Mouse (Mus musculus) cerebellum, adult 9-11 months (tissue): ENCODE measurements around the gene Arhgap45.
"Not testable (repeated sequence)": the region's sequence is repeated elsewhere in the genome, so short reads cannot be mapped to it uniquely, and the experiment has no call there.

Experiments used
- DNase-seq: peaks from one replicate; pipeline ENCODE4 v3.0.0; 2022

The Arhgap45 gene

DNA sequence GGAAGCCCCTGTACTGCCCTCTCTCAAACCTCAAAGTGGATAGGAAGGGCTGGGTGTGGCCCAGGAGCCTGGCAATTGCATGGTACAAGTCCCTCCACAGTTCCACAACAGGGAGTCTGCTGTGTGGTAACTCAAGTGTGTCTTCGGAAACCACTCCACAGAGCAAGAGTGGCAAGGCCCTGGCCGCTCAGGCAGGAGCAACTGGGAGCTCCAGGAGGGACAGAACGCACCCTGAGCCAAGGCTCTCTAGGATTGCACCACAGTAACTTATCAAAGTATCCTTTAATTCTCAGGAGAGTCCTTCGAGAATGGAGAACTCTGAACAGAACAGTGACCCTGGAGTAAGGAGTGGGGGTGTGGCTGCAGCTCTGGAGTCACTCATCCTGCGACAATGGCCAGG is 19.2 kb downstream of the Arhgap45 start:
- DNase-seq: no peak

DNA sequence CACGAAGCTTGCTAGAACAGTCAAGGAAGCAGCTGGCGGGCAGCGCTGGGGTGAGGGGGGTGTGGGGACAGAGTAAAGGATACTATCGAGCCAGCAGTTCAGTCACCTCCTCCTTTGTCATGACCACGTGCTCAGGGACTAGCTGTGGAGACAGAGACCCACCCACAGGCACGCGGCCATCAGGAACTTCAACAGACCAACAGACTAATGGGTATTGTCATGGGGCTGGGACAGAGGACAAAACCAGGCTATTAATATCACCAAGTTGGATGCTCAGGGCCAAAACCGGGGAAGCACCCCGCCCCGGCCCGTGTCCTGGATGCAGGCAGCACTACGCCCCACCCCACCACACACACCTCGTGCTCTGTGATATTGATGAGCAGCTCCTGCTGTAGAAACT is 20.4 kb downstream of the Arhgap45 start:
- peak; percentile 45 for DNase-seq

DNA sequence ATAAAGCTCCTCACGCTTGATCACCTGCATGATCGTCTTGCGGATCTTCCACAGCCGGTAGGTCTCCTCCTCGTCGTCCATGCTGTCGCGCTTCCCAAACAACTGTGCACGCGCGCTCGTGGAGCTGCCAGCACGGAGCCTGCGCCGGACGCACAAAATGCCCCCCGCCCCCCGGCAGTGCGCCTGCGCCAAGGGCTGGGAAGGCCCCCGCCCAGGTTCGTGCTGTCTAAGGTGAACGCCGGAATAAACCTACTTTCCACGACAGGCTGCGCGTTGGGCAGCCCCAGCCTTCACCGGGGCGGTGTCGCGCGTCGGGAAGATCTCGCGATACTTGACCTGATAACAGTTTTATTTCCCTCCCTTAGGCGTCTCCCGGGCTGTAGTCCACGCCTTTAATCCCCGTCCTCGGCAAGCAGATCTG is 23.1 kb downstream of the Arhgap45 start, which contains the start of gene Polr2e:
TSS of gene Polr2e (minus strand) at position 237 of the 421 bp plus-strand sequence.
- DNase-seq: peak; percentile 99

DNA sequence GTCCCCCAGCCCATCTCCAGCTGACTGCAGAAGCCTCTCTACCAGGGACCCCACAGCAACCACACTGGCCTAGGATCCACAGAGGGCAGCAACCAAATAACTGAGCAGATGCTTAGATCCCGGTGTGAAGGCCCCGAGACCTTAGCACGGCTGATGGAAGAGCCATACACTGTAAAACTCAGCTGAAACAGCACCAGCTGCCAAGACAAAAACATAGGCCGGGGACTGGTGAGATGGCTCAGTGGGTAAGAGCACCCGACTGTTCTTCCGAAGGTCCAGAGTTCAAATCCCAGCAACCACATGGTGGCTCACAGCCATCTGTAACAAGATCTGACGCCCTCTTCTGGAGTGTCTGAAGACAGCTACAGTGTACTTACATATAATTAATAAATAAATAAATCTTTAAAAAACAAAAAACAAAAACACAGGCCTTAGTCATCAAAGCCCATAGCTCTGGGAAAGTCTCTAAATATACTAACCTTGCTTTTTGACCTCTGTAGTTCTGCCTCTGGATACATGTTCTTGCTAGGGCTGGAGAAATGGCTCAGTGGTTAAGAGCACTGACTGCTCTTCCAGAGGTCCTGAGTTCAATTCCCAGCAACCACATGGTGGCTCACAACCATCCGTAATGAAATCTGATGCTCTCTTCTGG is 25.1 kb downstream of the Arhgap45 start:
- not testable (repeated sequence) for DNase-seq

DNA sequence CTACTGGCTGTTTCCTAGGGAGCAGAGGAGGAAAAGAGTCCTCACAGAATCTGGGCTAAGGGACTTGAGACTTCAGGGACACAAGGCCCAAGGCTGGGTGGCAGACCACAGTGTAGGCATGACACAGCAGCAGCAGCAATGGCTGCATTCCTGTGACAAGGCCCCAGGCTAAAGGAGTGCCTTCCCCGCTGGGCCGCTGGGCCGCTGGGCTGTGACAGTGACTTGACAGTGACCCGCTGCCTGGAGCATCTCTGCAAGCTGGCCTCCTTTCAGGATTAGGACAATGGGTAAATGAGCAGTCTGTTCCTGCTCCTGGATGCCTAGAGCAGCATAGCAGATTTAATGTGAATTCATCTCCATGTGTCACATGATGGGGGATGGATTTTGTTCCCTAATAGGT is 27.6 kb downstream of the Arhgap45 start:
- DNase-seq: peak; percentile 52

DNA sequence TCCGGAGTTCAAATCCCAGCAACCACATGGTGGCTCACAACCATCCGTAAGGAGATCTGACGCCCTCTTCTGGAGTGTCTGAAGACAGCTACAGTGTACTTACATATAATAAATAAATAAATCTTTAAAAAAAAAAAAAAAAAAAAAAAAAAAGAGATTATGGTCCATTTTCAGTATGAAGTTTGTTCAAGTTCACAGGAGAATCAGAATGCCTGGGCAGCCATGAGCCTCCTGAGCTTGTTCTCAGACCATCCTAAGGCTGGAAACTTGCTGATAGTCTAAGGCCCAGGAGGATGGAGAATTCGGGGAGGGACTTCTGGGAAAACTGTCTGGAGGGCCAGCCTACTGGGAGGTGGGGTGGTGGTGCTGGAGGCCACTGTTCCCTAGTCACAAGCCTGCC is 28.9 kb downstream of the Arhgap45 start:
- not testable (repeated sequence) for DNase-seq

DNA sequence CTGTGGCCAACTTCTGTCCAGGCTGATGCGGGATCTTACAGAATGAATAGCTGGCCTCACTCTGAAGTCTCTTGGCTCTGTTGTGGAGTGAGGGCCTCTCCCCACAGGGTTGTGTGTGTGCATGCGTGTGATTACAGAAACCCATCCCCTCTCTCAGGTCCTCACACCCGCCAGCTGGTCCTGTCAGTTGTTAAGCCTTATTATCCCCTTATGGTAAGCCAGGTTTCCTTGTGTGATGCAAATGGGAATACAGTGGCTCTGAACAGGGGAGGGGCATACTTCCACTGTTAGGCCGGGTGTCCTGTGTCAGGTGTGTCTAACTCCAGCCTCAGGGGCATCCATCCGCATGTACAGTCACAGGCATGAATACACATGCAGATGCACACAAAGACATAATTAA is 29.3 kb downstream of the Arhgap45 start:
- DNase-seq: no peak

DNA sequence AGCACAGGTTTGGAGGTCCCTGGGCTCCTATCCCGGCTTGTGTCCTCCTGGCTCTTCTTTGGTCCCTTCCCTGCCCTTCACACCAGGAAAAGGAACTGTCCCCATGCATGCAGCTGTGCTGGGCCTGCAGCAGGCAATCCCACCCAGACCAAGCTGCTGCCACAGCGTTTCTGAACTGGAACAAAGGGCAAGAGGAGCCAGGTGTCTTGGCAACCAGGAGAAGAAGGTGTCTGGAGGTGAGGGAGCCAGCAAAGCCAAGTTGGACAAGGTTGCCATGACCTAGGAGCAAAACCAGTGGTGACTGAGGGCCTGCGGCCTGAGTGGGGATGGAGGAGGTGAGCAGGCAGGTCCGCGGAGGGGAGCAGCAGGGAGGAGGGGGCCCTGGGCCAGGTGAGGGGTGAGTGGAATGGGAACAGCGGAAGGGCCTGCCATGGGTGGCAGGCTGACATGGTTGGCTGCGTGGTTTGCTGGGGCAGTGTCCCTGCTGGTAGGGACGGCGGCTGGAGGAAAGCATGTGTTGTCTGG is 30.6 kb downstream of the Arhgap45 start, which contains the start of gene Gpx4:
TSS of gene Gpx4 (plus strand) at position 126 of the 525 bp plus-strand sequence.
- DNase-seq: peak; percentile 16

DNA sequence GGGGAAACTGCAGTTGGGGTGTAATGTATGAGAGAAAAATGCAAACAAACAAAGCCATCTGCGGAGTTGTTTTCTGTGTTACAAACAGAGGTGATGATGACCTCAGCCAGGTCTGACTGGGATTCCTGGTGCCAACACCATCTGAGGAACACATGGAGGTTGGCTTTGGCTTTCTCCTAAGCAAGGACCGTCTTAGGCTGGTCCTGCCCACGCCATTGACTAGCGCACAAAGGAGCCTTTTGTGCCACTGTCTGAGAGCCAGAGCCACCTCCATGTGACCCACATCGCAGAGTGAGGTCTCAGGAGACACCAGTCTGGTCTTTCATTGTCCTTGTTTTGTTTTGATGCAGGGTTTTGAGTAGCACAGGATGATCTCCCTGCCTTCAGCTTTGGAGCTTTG is 31.9 kb downstream of the Arhgap45 start:
- DNase-seq: no peak

DNA sequence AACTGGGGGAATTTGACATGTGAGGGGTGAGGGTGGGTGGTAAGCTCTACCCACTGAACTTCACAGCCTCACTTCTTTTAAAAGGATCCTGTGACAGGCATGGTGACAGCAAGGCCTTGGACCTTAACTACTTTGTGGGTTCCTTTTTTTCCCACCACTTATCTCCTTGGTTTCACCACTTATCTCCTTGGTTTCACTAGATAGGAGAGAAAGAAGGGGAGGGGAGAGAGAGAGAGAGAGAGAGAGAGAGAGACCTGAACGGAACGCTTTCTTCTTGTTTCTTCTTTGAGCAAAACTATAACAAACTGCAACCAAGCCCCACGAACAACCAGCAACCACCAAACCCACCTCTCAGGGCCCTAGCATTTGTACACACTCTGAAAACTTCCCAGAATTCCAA is 32.4 kb downstream of the Arhgap45 start:
- DNase-seq: no peak

DNA sequence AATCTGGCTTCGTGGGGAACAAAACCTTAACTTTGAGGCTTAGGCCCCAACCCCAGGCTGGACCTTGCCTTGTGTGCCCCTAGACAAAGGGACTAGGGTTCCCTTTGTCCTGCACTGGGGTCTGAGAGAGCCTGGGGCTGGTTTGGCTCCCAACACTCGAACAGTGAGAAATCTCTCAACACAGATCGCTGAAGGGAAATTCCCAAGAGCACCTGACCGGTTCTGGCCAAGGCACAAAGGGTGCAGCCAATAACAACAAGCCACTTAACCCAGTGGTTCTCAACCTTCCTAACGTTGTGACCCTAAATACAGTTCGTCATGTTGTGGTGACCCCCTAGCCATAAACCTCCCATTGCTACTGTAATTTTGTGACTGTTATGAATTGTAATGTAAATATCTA is 33.8 kb downstream of the Arhgap45 start:
- no peak for DNase-seq

DNA sequence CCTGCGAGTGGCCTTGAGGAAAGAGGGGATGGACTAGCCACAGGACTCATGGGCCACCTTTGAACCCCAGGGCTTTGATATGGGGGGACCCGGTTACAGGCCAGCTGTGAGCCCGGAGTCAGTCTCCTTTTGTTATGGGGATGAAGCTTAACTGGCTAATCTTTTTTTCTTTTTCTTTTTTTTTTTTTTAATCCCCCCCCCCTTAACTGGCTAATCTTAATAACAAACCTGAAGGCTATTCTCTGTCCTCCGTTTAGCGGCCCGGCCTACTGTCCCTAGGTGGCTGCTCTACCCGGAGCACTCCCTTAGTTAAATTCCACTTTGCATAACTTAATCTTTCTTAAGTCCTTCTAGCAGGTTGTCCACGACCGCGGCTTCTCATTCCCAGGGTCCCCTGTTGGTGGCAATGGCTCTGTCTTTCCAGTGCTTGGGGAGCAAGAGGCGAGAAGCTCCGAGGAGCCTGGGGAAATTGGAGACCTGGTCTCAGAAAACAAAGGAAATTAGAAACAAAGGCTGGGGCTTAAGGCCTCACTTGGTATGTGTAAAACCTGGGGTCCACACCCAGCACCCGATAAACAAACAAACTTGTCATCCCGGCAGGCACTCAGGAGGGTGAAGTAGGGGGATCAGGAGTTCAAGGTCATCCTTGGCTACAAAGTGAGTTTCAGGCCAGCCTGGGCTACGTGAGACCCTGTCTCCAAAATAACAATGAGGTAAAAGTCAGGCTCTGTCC is 34.6 kb downstream of the Arhgap45 start:
- peak; percentile 32 for DNase-seq

DNA sequence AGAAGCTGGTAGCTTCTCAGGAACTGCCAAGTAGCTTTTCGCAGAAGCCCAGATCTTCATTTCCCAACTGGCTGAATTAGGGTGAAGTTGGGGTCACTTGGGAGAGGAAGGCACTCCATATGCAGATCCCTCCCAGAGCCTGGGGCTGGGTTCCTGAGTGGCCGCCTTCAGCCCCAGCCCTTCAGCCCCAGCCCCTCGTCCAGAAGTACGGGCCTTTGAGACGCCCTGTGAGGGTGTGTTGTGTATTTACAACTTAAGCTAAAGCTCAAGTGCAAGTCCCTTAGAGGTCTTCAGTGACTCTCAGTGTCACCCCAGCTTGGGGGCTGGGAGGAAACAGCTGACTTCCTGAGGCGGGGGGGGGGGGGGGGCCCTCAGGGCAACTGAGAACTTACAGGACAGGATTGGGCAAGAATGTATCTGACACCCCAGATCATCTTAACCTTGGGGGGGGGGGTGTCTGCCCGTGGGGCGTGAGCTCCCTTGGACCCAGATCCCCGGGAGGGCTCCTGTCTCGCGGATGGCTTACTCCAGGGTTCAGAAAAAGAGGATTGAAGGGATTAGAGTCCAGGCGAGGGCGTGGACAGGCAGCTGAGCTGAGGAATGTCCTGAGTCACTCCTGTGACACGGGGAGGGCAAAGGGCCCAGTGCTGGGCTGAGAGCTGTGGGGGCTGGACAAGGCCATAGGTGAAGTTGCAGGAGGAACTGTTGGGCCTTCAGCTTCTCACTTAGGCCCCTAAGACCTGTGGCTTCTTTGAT is 35.3 kb downstream of the Arhgap45 start:
- DNase-seq: peak; percentile 53

DNA sequence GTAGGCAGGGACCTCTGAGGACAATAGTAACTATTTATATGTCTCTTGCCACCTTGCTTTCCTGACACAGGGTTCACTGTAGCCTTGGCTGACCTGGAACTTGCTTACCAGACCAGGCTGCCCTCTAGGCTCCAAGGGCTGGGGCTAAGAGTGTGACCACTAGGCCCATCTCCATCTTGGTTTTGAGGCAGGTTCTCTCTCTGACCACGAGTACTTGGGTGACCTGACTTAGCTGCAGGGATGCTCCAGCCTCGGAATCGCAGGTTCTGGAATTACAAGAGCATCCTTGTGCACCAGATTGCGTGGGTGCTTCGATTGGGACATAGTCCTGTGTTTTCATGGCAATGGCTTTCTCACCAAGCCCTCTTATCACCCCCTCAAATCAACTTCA is 35.9 kb downstream of the Arhgap45 start:
- peak; percentile 54 for DNase-seq

DNA sequence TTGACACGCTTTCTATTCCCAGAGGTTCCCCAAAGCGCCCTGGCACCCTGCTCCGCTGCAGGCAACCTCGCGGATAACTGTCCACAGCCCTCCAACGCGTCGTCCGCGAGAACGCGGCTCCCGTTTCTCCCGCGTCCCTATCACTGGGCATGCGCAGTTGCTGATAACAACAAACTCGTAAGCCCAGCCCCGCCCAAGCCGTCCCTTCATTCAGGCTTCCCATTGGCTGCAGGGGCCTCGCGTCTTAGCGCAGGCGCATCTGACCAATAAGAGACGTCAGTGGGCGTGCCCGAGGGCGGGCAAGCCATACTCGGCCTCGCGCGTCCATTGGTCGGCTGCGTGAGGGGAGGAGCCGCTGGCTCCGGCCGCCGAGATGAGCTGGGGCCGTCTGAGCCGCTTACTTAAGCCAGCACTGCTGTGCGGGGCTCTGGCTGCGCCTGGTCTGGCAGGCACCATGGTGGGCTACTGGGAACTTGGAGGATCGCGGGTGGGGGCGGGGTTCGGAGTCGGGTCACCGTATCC is 36.9 kb downstream of the Arhgap45 start:
- DNase-seq: peak; percentile 100

DNA sequence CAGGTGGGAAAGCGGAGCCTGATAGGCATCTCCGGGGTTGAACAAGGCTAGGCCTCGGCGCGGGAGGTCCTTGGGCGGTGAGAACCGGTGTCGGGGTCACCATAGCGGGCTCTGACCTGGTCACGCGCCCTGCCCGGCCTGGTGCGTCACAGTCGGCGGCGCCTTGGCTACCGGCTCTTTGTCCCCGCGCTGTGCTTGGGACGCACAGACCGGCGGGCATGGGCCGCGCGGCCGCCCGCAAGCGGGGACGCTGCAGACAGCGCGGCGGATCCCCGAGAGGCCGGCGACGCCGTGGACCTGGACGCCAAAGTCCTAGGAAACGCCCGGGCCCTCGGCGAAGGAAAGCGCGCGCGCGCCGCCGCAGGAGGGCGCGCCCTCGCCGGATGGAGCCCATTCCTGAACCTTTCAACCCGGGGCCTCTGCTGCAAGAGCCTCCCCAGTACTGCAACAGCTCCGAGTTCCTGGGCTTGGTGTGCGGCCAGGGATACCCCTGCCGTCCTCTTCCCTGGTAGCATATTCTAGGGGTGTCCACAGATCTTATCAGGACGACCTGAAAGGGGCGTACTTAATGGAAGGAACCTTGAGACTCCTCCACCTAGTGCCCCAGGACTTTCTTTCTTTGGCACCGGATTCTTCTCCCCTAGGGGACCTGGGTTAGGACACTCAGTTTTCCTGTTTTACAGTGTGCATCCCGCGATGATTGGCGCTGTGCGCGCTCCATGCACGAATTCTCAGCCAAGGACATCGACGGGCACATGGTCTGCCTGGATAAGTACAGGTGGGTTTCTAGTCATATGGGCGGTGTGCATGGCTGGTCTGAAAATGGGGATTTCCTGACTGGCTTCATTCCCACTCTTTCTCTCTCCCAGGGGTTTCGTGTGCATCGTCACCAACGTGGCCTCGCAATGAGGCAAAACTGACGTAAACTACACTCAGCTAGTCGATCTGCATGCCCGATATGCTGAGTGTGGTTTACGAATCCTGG is 37.7 kb downstream of the Arhgap45 start:
- peak; percentile 78 for DNase-seq

DNA sequence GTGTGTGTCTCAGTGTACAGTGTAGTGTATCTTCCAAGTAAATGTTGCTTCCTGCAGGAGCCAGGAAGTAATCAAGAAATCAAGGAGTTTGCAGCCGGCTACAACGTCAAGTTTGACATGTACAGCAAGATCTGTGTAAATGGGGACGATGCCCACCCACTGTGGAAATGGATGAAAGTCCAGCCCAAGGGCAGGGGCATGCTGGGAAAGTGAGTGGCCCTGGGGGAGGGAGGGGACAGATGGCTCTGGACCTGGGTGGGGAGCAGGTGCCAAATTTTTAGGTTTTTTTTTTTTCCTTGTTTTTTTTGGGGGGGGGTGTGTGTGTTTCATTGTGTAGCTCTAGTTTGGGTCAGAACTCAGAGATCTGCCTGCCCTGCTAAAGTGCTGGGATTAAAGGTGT is 38.5 kb downstream of the Arhgap45 start:
- DNase-seq: peak; percentile 70

DNA sequence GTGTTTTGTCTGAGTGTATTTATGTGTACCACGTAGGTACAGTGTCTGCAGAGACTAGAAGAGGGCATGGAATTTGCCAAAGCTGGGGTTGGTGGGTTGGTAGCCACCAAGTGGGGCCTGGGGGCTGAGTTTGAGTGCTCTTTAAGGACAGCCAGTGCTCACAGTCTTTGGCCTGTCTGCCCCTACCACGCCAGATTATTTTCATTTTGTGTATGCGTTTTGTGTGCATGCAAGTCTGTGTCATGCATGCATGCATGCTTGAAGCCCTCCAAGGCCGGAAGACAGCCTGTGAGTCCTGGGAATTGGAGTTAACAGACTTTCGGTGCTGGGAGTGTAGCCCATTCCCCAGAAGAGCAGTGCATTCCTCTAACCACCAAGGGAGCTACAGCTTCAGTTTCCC is 38.9 kb downstream of the Arhgap45 start:
- DNase-seq: no peak

DNA sequence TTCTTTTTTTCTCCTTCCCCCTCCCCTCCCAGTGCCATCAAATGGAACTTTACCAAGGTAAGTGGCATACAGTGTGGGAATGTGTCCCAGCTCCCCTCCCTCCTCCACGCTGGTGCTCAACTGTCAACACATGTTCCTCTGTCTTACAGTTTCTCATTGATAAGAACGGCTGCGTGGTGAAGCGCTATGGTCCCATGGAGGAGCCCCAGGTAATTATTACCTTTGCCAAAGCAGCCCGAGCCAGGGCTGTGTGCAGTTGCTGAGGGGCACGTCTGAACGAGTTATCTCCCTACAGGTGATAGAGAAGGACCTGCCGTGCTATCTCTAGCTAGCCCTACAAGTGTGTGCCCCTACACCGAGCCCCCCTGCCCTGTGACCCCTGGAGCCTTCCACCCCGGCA is 39.4 kb downstream of the Arhgap45 start:
- DNase-seq: no peak

DNA sequence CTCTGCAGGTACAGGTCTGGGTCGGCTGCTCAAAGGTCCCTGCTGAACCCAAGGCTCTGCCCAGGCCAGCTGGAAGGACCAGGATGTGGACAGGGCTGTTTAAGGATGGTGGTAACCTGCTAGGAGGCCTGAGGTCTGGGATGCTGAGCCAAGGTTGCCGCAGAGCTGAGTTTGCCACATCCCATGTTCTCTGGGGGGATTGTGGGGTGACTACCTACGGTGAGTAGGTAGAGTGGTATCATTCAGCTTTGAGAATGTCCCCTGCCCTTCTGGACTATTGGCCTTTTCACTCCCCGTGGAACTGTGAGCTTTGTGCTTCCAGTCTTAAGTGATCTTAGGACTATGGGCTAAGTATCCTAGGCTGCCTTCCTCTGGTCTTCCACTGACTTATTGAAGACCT is 40.1 kb downstream of the Arhgap45 start:
- no peak for DNase-seq

DNA sequence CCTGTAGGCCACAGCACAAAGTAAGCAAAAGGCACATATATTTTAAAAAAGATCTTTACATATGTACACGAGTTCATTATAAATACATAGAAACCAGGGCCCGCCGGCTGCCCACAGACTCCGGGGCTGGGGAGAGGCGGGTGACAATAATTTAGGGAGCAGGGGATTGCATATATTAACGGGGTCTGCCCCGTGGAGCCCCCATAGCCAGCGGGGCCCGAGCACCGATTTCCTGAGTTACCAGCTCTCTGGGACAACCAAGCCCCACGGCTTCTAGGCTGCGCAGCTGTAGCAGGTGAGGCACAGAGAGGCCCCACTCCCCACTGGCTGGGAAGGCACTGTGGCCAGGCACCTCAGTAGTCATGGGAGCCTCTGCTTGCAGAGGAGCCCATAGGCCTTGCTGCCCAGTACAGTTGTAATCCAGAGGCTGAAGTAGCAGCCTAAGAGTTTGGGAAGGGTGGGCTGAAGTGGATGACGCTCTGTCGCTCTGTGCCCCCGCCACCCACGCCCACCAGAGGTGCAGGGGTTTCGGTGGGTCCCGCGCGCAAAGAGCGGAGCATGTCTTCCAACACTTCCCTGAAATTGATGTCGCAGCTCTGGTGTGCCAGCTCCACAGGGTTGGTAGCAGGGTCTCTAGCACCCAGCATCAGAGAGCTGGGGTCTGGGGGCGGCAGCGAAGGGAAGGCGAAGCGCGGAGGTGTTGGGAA is 40.7 kb downstream of the Arhgap45 start:
- no peak for DNase-seq
